Mouse (Mus musculus) right cerebral cortex, postnatal 10 days (tissue): ENCODE results near the gene Tagln2.

Experiments
- DNase-seq, 2 experiments: peaks; one replicate each; pipeline ENCODE4 v3.0.0; 2021; ENCODE audit warnings: low spot score in 2 of 2

Tagln2 gene

DNA sequence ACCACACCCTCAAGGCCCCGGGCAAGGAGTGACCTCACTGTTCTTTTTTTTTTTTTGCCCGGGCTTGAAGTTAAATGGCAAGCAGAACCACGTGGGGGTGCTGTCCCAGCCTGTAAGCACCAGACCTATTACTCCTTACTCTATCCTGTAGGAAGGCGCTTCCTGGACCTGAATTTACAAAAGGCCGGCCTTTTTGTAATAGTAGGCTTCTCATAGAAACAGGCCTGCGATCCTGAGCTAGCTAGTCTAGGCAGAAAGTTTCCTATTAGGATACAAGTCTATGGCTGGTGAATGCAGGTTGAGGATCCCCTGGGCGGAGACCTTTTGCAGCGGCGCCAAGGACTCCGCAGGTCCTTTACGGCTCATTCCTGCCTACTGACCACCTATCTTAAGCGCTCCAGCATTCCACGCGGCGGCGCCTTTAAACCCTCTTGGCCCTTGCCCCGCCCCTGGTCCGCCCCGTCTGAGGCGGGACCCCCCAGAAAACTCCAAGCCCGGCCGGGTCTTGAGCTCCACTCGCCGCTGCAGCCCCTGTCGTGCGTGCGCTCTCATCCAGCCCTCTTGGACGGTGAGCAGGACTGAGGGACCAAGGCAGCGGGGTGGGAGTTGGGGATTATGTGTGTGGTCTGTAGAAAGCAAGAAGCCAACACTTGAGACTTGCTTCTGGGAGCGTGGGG lies at the start of gene Tagln2:
Gene Tagln2 (plus strand): TSS at position 283 of the 677 bp plus-strand sequence.
- DNase-seq = peak in 1 of 2 experiments; percentile 67

- no peak for DNase-seq
These were observed 49.6 kb upstream of the Tagln2 start for GRCm38 (mm10) chr1:172450226-172450625.

DNA sequence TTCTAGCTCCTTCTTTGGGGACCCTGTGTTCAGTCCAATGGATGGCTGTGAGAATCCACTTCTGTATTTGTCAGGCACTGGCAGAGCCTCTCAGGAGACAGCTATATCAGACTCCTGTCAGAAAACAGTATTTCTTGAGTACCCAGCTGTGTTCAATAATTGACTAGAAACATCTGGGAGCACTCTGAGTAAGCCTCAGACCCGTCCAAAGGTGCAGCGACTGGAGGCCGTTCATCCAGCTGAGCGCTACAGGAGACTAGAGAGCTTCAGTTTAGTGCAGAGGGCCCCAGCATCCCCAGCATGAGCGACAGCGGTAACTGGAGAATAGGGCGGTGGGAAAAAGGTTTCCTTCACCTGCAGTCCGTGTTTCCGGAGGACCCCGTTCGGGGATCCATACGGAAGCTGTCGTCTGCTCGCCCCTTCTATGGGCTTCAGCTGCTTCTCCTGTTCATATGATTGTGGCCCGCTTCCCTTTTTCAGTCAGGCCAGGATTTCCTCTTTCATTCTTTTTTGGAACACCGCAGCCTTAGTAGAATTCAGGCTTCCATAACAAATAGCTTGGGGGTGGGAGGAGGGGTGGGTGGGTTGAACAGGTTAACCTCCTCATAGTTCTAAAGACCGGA lies 48.9 kb upstream of the Tagln2 start:
- no peak for DNase-seq

DNA sequence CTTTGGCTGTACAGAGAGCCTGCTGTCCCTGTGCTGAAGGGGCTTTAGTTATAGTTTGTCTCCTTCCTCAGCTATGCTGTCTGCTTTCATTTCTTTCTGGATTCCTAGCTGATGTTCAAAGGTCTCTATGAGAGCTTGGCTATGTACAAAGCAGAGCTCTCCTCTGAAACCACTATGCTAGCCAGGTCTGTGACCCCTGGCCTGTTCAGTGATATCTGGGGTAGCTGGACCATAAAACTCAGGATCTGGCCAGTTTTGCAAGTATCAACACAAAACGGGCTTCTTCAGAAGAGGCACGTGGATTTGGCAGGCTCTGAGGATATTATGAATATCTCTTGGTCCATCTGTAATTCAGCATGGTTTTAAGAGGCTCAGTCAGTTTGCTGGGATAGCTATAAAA lies 46.9 kb upstream of the Tagln2 start:
- no peak for DNase-seq

GRCm38 (mm10) chr1:172453810-172454209 lies 46.0 kb upstream of the Tagln2 start:
- no peak for DNase-seq

- DNase-seq = no peak
These were observed 44.4 kb upstream of the Tagln2 start for GRCm38 (mm10) chr1:172455416-172455815.

DNA sequence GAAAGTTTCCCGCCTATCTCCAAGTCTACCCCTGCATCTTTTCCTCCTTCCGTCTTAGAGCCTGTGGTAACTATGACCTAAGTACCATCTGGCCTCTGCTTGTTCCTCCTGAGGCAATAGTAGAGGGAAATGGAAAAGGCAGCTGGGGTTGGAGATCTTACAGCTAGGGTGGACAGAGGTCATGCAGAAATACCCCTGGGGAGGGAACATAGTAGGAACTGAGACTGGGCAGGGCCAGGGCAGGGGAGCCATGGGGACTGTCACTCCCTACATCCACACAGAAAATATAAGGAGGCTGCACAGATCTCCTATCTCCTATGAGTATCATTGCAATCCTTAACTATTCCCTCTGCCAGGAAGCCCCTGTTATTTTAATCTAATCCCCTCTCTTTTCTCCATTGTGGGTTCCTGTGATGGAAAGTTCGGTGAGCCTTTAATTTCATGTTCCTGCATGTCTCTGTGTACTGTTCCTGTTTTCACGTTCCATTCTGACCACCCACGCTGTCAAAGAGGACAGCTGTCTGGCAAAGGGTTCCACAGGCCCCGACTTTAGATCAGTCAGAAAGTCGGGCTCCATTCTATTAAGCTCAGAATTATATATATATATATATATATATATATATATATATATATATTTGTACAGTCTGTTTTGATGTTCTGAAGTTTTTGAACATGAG lies 43.7 kb upstream of the Tagln2 start:
- DNase-seq = no peak

DNA sequence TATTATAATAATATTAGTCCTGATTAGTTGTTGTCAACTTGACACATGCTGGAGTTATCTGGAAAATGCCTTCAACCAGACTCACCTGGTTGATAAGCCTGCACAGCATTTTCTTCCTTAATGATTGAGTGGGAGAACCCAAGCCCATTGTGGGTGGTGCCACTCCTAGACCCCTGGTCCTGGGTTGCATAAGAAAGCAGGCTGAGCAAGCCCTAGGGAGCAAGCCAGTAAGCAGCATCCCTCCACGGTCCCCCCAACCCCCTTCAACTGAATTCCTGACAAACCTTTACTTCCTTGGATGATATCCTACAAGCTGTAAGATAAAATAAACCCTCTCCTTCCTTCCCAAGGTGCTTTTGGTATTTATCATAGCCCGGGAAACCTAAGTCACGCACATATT lies 42.7 kb upstream of the Tagln2 start:
- no peak for DNase-seq

DNA sequence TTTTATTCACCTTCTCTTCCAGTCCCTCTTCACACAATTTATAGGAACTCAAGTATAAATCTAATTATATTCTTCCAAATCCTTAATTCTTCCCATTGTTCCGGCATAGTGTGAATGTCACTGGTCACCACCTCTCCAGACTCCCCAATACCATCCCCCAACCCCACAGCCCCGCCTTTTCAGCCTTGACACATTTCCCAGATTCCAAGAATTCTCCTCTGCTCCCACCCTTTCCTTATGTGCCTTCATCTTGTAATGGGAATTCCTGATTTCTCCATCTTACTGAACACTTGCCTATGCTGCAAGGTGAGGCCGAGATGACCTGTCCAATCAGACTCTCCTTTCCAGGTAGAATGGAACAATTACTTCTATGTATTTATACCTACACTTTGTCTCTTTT lies 41.8 kb upstream of the Tagln2 start:
- no peak for DNase-seq

DNA sequence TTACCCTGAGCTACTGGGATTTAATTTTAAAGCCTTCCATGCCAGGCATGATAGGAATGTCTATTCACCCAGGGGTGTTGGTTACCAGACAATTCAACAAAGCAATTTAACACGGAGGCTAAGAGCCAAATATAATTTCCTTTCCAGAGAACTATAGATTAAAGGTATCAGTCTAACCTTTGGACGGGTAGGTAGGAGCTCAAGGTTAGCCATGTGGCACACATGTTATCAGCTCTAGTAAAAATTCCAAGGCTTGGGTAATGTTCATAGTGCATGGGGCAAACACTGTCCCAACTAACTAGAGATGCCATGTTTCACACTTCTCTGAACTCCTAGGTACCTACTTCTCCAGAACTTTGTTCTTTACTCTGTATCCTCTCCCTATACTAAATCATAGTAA lies 38.2 kb upstream of the Tagln2 start:
- DNase-seq = no peak

DNA sequence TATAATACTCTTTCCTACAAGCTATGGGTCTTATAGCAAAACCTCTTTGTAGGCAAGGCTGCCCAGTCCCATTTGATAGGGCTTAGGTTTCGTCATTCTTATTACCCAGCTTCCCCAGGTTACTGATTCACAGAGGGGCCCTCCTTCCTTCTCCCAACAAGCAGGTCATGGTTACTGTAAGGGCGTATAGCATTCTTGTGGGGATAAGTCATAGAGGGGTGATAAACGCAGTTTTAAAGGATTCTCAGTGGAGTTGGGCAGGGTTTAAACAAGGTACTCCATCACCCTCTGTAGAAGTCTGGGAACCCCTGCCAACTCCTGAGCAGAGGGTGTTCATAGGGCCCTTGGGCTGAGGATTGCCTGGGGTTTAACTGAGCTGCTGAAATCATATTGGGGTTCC lies 37.3 kb upstream of the Tagln2 start:
- DNase-seq = no peak

DNA sequence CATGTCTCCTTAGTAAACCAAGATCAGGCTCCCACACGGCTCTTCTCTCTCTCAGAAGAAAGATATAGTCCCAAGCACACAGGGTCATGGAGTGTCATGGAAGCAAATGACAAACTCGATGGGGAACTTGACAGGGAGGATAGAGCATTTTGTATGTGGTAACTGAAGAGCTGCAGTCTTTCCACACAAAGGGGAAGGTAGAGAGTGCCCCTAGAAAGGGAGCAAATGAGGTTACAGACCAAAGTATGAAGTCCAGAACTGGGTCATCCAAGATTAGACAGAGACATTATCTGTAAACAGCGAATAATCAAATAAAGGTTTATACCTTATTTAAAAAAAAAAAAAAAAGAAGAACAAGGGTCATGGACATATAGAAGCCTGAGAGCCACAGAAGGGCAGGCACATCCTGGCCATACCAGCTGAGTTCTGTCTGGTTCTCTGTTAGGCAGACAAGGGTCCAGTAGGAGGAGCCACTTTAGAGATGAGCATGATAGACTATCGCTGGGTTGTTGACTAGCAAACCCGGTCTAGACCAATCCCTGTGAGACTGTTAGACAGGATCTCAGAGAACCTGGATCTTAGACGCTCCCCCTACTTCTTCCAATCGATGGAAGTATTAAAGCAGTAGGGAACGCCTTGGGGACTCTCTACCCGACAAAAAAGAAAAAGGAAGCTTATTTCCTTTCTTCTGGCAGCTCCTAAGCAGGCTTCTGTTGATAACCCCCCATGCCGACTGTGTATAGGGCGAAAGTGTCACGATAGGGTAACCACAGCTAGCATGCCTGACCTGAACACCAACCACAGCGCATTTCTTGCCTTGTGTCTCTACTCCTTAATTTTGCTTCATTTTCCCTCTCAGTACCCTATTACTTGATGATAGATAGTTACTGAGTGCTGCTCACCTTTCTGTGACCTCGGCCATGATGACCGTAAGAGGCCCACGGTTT lies 36.2 kb upstream of the Tagln2 start:
- no peak for DNase-seq

GRCm38 (mm10) chr1:172468301-172468877 lies 31.5 kb upstream of the Tagln2 start:
- no peak for DNase-seq

DNA sequence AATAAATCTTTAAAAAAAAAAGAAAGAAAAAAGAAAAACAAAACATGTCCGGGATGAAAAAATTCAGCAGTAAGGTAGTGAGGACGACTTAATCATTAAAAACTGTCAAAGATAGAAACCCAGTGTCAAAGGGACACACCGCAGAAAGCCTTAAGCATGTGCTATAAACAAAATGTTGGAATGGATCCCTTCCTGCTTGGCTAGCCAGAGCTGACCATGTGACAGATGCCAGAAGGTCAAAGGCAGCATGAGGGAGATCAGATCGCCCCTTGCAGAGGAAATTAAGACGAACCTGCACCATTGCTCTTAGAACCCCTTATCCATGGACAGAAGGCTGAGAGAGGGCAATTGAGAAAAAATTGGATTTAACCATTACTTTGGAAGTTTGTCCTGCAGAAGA lies 30.5 kb upstream of the Tagln2 start:
- no peak for DNase-seq

DNA sequence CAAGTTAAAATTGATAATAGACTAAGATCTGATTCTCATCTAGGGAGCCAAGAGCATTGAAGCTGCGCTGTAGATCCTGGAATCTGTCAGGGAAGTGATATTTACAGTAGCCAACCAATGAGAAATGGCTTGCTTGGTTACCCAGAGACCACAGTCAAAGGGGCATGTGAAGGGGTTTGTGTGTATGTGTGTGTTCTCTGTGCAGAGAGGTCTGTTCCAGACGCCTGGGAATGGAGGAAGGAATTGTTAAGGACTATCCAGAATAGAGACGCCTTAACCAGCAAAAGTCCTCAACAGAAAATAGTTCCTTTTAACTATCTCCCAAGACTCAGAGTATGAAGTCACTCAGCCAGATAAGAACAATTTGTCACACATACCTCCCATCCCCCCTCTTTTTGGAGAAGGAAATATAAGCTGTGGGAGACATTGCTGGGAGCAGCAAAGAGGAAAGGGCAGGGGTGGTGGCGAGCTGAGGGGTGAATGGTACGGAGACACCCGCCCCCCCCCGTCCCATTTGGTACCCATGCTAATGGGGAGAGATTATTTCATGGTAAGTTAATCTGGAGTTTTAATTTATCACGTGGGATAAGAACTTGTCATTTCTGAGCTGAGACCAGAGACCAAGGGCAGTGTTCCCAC lies 29.9 kb upstream of the Tagln2 start:
- DNase-seq = no peak

DNA sequence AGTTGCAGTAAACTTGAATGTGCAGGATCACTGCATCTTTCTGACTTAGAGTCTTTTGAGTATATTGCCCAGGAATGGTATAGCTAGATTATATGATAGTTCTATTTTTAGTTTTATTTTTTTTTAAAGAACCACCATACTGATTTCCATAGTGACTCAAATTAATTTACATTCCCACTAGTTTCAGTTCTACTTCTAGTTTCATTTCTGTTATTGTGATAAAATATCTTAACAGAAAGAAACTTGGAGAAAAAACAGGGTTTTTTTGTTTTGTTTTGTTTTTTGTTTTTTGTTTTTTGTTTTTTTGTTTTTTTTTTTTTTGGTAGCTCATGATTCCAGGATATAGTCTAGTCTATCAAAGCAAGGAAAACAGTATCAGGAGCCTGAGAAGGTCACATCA lies 26.9 kb upstream of the Tagln2 start:
- DNase-seq = no peak

DNA sequence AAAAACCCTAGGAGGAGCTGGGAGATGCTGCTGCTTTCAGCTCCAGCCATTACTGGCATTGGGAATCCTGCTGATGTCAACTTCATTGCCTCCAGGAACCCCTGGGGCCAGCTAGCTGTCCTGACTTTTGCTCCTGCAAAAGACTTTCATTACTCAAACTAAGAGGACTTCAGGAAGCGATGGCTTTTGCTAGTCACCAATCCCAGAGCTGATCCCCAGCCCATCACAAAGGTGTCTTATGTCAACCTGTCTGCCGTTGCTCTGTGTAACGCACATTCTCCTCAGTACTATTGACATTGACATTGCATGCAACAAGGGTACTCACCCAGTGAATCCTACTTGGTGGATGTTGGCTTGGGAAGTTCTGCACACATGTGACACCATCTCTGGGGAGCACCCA lies 25.7 kb upstream of the Tagln2 start:
- no peak for DNase-seq

DNA sequence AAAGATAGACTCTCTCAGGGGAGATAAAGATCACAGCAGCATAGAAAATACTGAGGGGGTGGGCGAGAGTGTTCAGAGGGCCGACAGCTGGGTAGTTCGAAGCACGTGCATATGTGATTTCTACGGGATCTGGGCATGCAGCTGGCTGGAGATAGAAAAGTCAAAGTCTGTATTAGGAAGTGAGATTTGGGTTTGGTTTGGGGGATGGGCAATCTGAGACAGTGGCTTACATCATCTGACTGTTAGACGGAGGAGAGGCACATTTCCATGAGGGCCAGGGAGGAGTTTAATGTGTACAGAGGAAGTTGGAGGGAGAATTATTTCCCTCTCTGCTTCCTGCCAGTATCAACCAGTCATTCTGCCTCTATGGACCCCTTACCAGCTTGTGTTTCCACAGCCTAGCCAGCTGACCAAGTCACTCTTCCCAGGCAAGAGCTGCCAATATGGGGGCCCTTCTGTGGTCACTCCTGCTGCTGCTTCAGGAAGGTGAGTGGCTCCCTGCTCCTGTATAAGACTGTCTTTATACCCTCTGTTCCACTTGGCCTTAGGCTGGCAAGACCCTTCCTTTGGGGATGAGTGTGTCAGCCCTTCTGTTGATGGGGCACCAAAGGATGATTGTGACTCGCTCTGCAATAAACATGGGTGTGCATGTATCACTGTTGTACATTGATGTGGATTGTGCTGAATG lies 24.6 kb upstream of the Tagln2 start, which contains the start of gene Slamf9:
Gene Slamf9 (plus strand): TSS at position 305 of the 688 bp plus-strand sequence.
- DNase-seq = no peak

- DNase-seq = no peak
These were observed 21.8 kb upstream of the Tagln2 start for GRCm38 (mm10) chr1:172478020-172478419.

DNA sequence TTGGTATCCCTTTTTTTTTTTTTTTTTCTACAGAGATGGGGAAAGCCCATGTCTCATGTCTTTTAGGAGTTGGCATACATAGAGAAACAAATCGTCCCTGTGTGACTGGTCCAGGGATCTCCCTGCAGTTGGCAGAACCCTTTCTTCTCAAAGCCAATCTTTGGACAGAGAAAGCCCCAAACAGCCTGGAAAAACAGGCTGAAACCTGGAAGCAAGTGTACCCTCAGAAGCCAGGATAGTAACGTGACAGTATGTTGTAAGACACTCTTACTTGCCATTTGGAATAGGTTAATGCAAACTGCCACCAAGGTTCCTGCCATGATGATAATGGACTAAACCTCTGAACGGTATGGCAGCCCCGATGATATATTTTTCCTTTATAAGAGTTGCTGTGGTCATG lies 19.5 kb upstream of the Tagln2 start:
- no peak for DNase-seq
